Mouse (Mus musculus) E14TG2a.4 (cell line): ENCODE data around the gene Ets1.

Experiments
- H3K27me3 ChIP-seq: 2 replicates; pipeline ENCODE4 v1.6.1; 2014; ENCODE audit warnings: low read length, control low read depth; ENCODE audit not compliant: insufficient read depth
- H3K36me3 ChIP-seq: 2 replicates; pipeline ENCODE4 v1.6.1; 2014; ENCODE audit warnings: low read length, control low read depth; ENCODE audit not compliant: insufficient read depth
- H3K4me1 ChIP-seq: replicated peaks from 2 replicates; pipeline ENCODE4 v1.6.1; 2014; ENCODE audit warnings: low read depth, low read length, control low read depth
- H3K4me3 ChIP-seq: replicated peaks from 2 replicates; pipeline ENCODE4 v1.5.1; 2014; ENCODE audit warnings: mild to moderate bottlenecking, low read length
- H3K9me3 ChIP-seq: 2 replicates; pipeline ENCODE4 v1.6.1; 2014; ENCODE audit warnings: low read length, control low read depth
- CTCF ChIP-seq: conservative IDR thresholded peaks from 2 replicates; pipeline ENCODE4 v1.5.1; 2014; ENCODE audit warnings: low read length
- NANOG ChIP-seq: IDR thresholded peaks from 2 replicates; pipeline ENCODE4 v1.6.1; 2014; ENCODE audit warnings: borderline replicate concordance, low read length, mixed read lengths
- POU5F1 ChIP-seq: IDR thresholded peaks from 2 replicates; pipeline ENCODE4 v1.6.1; 2014; ENCODE audit warnings: low read length, borderline replicate concordance

The Ets1 gene

GRCm38 (mm10) chr9:32677646-32678045, 41.6 kb downstream of the Ets1 start:
- Histone ChIP-seq H3K9me3 (peaks cover 3% of the 10 kb centered on the region; the same call in 1 of the 2 replicates), H3K36me3 (no peaks in the 10 kb centered on the region), H3K4me1 (peaks cover 12% of the 10 kb centered on the region), H3K27me3 (peaks cover 73% of the 10 kb centered on the region), H3K4me3 (no peak overlapping the region)
- TF ChIP-seq CTCF = no peak
- TF ChIP-seq POU5F1 = no peak

DNA sequence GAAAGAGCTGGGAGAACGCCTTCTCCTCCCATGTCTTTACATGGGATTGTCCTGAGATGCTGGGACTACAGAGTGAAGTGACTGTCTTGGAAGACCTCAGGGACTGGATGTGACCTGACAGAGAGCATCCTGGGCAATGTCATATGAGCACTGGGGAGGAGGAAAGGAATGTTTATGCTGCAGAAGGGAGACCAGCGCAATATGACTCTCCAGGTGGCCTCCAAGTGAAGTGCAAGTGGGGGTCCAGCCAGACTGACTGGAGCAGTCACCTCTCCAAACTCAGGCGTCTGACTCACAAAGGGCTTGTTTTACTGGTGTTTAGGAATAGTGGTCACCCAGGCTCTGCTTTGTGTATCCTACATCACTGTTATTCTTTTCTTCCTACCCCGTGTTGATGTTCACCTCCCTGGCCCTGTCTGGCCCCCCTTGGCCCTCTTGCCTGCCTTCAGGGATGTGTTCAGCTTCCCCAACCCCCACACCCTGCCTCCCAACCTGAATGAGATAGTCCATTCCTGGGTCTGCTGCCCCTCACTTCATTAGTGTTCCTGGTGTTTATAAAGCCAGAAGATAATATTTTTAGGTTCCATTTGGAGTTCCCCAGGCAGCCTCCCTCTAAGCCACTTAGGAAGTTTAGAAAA, 42.2 kb downstream of the Ets1 start:
- Histone ChIP-seq H3K27me3 (peaks cover 70% of the 10 kb centered on the region), H3K36me3 (no peaks in the 10 kb centered on the region), H3K4me3 (no peak overlapping the region), H3K9me3 (peaks cover 3% of the 10 kb centered on the region; the same call in 1 of the 2 replicates), H3K4me1 (peaks cover 7% of the 10 kb centered on the region)
- TF ChIP-seq NANOG (no peak), CTCF (no peak), POU5F1 (no peak)

GRCm38 (mm10) chr9:32679531-32679930, 43.5 kb downstream of the Ets1 start:
- no peaks in the 10 kb centered on the region for H3K36me3 ChIP-seq
- peaks cover 3% of the 10 kb centered on the region; the same call in 1 of the 2 replicates for H3K9me3 ChIP-seq
- peaks cover 7% of the 10 kb centered on the region for H3K4me1 ChIP-seq
- TF ChIP-seq POU5F1 = no peak
- no peak for TF ChIP-seq CTCF
- no peak for TF ChIP-seq NANOG
- H3K4me3 ChIP-seq = no peak overlapping the region
- peaks cover 70% of the 10 kb centered on the region for H3K27me3 ChIP-seq

DNA sequence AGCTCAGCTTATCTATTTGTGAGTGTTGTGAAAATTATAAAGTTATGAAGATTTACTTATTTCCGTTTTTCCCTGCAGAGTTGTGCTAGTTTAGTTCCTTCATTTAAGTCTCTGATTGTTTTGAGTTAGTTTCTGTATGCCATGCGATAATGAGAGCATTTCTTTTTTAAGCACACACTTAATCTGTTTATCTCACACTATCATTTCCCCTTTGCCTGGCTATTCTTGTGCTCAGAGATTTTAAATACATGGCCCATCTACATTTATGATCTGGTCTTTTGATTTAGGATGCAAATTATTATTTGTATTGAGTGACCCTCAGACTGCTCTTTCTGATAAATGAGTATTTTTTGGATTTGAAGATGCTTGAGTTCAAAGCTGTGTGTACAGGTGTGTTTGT, 44.2 kb downstream of the Ets1 start:
- peaks cover 3% of the 10 kb centered on the region; the same call in 1 of the 2 replicates for H3K9me3 ChIP-seq
- H3K27me3 ChIP-seq = peaks cover 70% of the 10 kb centered on the region
- H3K4me1 ChIP-seq = peaks cover 11% of the 10 kb centered on the region
- no peak overlapping the region for H3K4me3 ChIP-seq
- TF ChIP-seq POU5F1 (no peak), CTCF (no peak), NANOG (no peak)
- no peaks in the 10 kb centered on the region for H3K36me3 ChIP-seq

DNA sequence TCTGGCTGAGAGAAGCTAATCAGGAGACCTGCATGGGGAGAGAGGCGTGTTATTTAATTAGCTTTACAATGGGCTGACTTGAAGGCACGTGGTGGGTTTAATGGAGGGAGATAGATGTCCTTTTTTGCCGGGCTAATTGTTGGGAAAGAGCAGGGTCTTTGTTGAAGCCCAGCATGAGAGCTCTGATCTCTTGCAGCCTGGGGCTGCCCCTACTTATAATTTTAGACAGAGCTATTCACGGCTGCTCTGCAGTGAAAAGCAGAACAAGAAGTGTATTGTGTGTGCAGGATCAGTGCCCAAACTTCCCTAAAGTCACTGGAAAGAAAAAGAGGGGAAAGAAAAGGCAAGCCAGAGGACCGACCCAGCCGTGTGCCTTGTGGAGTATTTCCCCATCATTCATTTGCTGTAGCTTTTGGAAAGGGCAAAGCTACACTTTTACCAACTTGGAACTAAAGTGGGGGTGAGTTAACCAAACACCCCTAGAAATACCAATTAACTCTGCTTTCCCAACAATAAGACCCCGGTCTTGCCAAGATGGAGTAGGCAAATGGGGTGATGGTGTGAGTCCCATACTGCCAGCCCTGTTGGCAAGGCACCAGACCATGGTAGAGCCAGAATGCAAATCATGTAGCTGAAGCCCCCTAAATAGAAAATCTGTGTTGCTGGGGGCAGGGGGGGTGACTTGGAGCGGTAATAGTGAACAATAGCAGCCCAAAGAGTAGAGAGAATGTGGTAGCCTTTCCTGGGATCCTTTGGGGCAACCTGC, 50.0 kb downstream of the Ets1 start:
- H3K9me3 ChIP-seq = no peaks in the 10 kb centered on the region; the same call in 1 of the 2 replicates
- no peak for TF ChIP-seq CTCF
- TF ChIP-seq NANOG = peak; percentile 72; the same call in 1 of the 2 replicates
- no peak for TF ChIP-seq POU5F1
- peaks cover 22% of the 10 kb centered on the region for H3K4me1 ChIP-seq
- peaks cover 84% of the 10 kb centered on the region for H3K27me3 ChIP-seq
- H3K36me3 ChIP-seq = no peaks in the 10 kb centered on the region
- no peak overlapping the region for H3K4me3 ChIP-seq

DNA sequence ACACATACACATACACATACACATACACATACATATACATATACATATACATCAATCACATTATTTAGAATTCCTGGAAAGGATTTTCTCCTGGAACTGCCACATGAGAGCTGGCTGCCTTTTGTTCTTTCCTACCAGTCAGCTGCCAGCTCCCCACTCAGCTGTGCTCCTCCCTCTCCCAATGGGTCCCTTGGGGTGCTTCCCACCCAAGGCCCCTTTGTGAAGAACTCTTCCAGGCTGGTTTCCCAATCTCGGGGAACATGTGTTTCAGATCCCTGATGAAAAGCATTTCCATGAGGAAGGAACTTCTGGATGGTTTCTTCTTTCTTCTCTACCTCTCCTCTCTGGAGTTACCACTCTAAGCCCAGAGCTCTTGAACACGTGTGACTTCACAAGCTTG, 52.3 kb downstream of the Ets1 start:
- peaks cover 22% of the 10 kb centered on the region for H3K4me1 ChIP-seq
- no peak overlapping the region for H3K4me3 ChIP-seq
- no peaks in the 10 kb centered on the region for H3K36me3 ChIP-seq
- peaks cover 91% of the 10 kb centered on the region for H3K27me3 ChIP-seq
- H3K9me3 ChIP-seq = no peaks in the 10 kb centered on the region
- no peak for TF ChIP-seq NANOG
- no peak for TF ChIP-seq POU5F1
- TF ChIP-seq CTCF = no peak

- Histone ChIP-seq H3K9me3 (no peaks in the 10 kb centered on the region), H3K36me3 (no peaks in the 10 kb centered on the region), H3K4me3 (no peak overlapping the region), H3K27me3 (peaks cover 92% of the 10 kb centered on the region), H3K4me1 (peaks cover 11% of the 10 kb centered on the region)
- no peak for TF ChIP-seq NANOG
- no peak for TF ChIP-seq POU5F1
Measured at GRCm38 (mm10) chr9:32691151-32691925, 55.3 kb downstream of the Ets1 start.

- Histone ChIP-seq H3K4me1 (peaks cover 10% of the 10 kb centered on the region), H3K27me3 (peaks cover 92% of the 10 kb centered on the region), H3K36me3 (no peaks in the 10 kb centered on the region), H3K9me3 (no peaks in the 10 kb centered on the region), H3K4me3 (no peak overlapping the region)
- TF ChIP-seq POU5F1 (no peak), CTCF (no peak)
Measured at GRCm38 (mm10) chr9:32692944-32693343, 56.9 kb downstream of the Ets1 start.

GRCm38 (mm10) chr9:32693411-32693810, 57.4 kb downstream of the Ets1 start:
- no peak overlapping the region for H3K4me3 ChIP-seq
- no peaks in the 10 kb centered on the region for H3K9me3 ChIP-seq
- peaks cover 89% of the 10 kb centered on the region for H3K27me3 ChIP-seq
- TF ChIP-seq CTCF = no peak
- no peak for TF ChIP-seq NANOG
- no peak for TF ChIP-seq POU5F1
- H3K4me1 ChIP-seq = peaks cover 10% of the 10 kb centered on the region
- no peaks in the 10 kb centered on the region for H3K36me3 ChIP-seq
